Comparison of ENCODE assay signal across 8 mouse cellular contexts in the genomic region with DNA sequence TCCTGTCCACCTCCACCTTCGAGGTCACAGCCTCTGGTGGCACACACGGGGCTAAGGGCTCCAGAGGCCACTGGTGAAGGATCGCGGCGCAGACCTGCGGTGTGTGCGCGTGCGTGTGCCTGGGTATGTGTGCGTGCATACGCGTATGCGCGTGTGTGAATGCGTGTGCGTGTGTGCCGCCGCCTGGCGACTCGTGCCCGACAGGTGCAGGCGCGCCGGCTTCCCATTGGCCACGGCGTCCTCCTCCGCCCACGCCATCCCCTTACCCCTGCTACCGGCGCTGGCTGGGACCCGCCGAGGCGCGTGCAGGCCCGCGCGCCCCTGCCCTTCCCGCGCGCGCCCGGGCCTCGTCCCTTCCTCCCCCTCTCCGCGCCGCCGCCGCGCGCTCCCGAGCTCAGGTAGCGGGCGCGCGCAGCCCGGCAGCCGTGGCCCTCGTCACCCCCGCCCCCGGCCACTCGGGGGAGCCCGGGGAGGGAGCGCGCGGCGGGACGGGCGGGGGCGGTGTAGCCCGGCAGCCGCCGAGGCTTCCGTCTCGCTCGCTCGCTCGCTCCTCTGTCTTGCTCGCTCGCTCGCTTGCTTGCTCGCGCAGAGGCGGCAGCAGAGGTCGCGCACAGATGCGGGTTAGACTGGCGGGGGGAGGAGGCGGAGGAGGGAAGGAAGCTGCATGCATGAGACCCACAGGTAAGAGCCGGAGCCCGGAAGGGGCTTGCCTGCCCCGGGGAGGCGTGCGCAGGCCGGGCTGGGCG. TPM values are rescaled to one million over a fixed set of nuclear protein-coding genes. Genes with fewer than 3 reads are reported as not detected.
A peak's percentile ranks its signal among the peaks of the same experiment; 100 is the strongest.
DNase-seq lines count a peak whose midpoint lies in the region; ATAC-seq and TF ChIP-seq lines count a peak whose summit lies in the region.

A gene (plus strand): TSS at position 145 of the 746 bp plus-strand sequence.

- peak within 1 kb of the TSS; percentile 98 for H3K4me2 ChIP-seq in forebrain, postnatal 0 days (ENCODE audit: low read depth)

- peaks cover 5% of the 10 kb centered on the region; the same call in 1 of the 2 replicates for H3K4me1 ChIP-seq in forebrain, postnatal 0 days (ENCODE audit: insufficient read depth)

- H3K9me3 ChIP-seq in forebrain, postnatal 0 days (ENCODE audit: low read length) = no peaks in the 10 kb centered on the region

- H3K36me3 ChIP-seq in forebrain, postnatal 0 days (ENCODE audit: insufficient read depth) = no peaks in the 10 kb centered on the region

- peak within 1 kb of the TSS; percentile 67 for H3K4me3 ChIP-seq in forebrain, postnatal 0 days (ENCODE audit: low read depth, low read length)

- ATAC-seq in forebrain, postnatal 0 days = peak; percentile 94
- peak; percentile 31 for ATAC-seq in megakaryocyte, adult 5-6 weeks (ENCODE audit: poor library complexity, severe bottlenecking)
- no peak for ATAC-seq in erythroid progenitor cell, adult 5-6 weeks (replicated peaks; ENCODE audit: low FRiP score, poor library complexity, severe bottlenecking)

- H3K9ac ChIP-seq in forebrain, postnatal 0 days = peak within 1 kb of the TSS; percentile 72

- peak within 1 kb of the TSS; percentile 83 for H3K27ac ChIP-seq in forebrain, postnatal 0 days (ENCODE audit: low read depth, low read length)

- peak; percentile 49 for TF ChIP-seq CTCF in forebrain, postnatal 0 days (IDR thresholded peaks at IDR 0.05; ENCODE audit: low read depth)

- WGBS in forebrain, postnatal 0 days = 2% methylated on average over 62 of the region's 95 CpGs

- peak; percentile 79 for DNase-seq in Muller cell, postnatal 12 days (ENCODE audit: inconsistent ontology term)
- peak; percentile 94 for DNase-seq in cerebellum, adult 11-12 months
- peak; percentile 91 for DNase-seq in forebrain, postnatal 0 days
- DNase-seq in induced T-regulatory cell, adult 2 months (ENCODE audit: low read depth) = peak; percentile 66
- DNase-seq in left cerebral cortex, adult 9 months (ENCODE audit: low spot score in 2 of 2) = peak; percentile 79 to 88
- peak; percentile 93 to 95 for DNase-seq in right cerebral cortex, postnatal 10 days (ENCODE audit: low spot score in 2 of 2)

- no peaks in the 10 kb centered on the region for H3K27me3 ChIP-seq in forebrain, postnatal 0 days (ENCODE audit: insufficient read depth, low read length)

RNA-seq across cellular contexts. Expression of the gene that starts here (rescaled TPM):
- total RNA-seq in forebrain, postnatal 0 days (2014; rRNA removed) = 33.7 and 55.4 TPM in 2 replicates
- polyA plus RNA-seq in forebrain, postnatal 0 days (2015; fragmentation: Nextera tagmentation; extraction: Ambion mirVana) = 45.1 and 65.4 TPM in 2 replicates
- total RNA-seq in megakaryocyte, adult 5-6 weeks (2015) = not detected in 2 replicates
- not detected in 2 replicates for total RNA-seq in megakaryocyte, adult 5-6 weeks (2017)
- not detected in 2 replicates for total RNA-seq in erythroid progenitor cell, adult 5-6 weeks (2015; ENCODE audit: low replicate concordance)
- total RNA-seq in erythroid progenitor cell, adult 5-6 weeks (2017; ENCODE audit: low replicate concordance) = not detected in 2 replicates

Comparison
In these comparisons a context has a peak if more than half of its experiments do, and no peak if none do; other contexts are left out.
1. RNA of the gene that starts here (total RNA-seq): 33.7 to 55.4 TPM in forebrain, postnatal 0 days; not detected in megakaryocyte, adult 5-6 weeks and not detected in erythroid progenitor cell, adult 5-6 weeks; every median in the first group is over 10 times any median in the second.
2. Peak in ATAC-seq in megakaryocyte, adult 5-6 weeks; RNA of the gene not detected or under 1 TPM.
3. Peak in every context shown above with its lines, with median percentiles within 50 percentile points of each other: DNase-seq.